Mouse (Mus musculus) heart, adult 2 months (tissue): ENCODE data around the gene Rdh19. TPM values are rescaled to one million over a fixed set of nuclear protein-coding genes. Genes with fewer than 3 reads are reported as not detected.
"Not testable (repeated sequence)": the region's sequence is repeated elsewhere in the genome, so short reads cannot be mapped to it uniquely, and the experiment has no call there.

Experiments
- DNase-seq, 2 experiments: peaks; one replicate each; pipeline ENCODE4 v3.0.0; 2021
- H3K27ac ChIP-seq: fragments of 200-600 bp; 2 replicates; pipeline ENCODE4 v1.8.1; 2022
- H3K27me3 ChIP-seq: fragments of 200-500 bp; 2 replicates; pipeline ENCODE4 v1.6.1; 2012; ENCODE audit warnings: mild to moderate bottlenecking, low read length, inconsistent platforms, mixed read lengths; ENCODE audit not compliant: control insufficient read depth, insufficient read depth
- H3K36me3 ChIP-seq: fragments of 200-500 bp; 2 replicates; pipeline ENCODE4 v1.6.1; 2012; ENCODE audit warnings: low read length, inconsistent platforms; ENCODE audit not compliant: control insufficient read depth, insufficient read depth
- H3K4me1 ChIP-seq: fragments of 200-500 bp; 2 replicates; pipeline ENCODE4 v1.6.1; 2011; ENCODE audit warnings: low read length; ENCODE audit not compliant: control insufficient read depth, insufficient read depth
- H3K4me3 ChIP-seq: fragments of 200-600 bp; 2 replicates; pipeline ENCODE4 v1.8.1; 2022
- H3K79me2 ChIP-seq: fragments of 200-500 bp; replicated peaks from 2 replicates; pipeline ENCODE4 v1.6.1; 2012; ENCODE audit warnings: mild to moderate bottlenecking, inconsistent platforms, low read length, moderate library complexity, mixed read lengths; ENCODE audit not compliant: control insufficient read depth, insufficient read depth
- H3K9ac ChIP-seq: fragments of 200-500 bp; 2 replicates; pipeline ENCODE4 v1.6.1; 2012; ENCODE audit warnings: low read depth, mild to moderate bottlenecking, control low read depth, inconsistent platforms, low read length, mixed read lengths
- CTCF ChIP-seq: fragments of 200-600 bp; IDR thresholded peaks from 2 replicates; pipeline ENCODE4 v1.8.1; 2022; ENCODE audit warnings: antibody characterized with exemption, mild to moderate bottlenecking, moderate library complexity
- EP300 ChIP-seq: fragments of 200-500 bp; IDR thresholded peaks from 2 replicates; pipeline ENCODE4 v1.6.1; 2011; ENCODE audit warnings: low read depth, low read length, control low read depth; ENCODE audit not compliant: insufficient read depth
- POLR2A ChIP-seq: fragments of 200-500 bp; IDR thresholded peaks from 2 replicates; pipeline ENCODE4 v1.6.1; 2011; ENCODE audit warnings: mild to moderate bottlenecking, low read depth, low read length, control low read depth; ENCODE audit not compliant: insufficient read depth
- WGBS: fragments of 180-500 bp; shearing (Covaris S2); methylation state at CpG from one replicate; pipeline ENCODE4 v1.1.7; 2018; 5-methylcytosine and 5-hydroxymethylcytosine counted together
- intact Hi-C: fragments of 180-260 bp; cut with DNase I; formaldehyde crosslinking; loops from one replicate; pipeline ENCODE4 v1.15.1; 2025
- long read RNA-seq: library from polyadenylated mRNA; stranded (forward); transcript quantifications from one replicate; pipeline ENCODE4 v2.0.0, GENCODE M21; 2021
- polyA plus RNA-seq: library from polyadenylated mRNA; depleted of rRNA; stranded (reverse); fragments of >200 nt; gene quantifications from 2 replicates; pipeline ENCODE4 v1.2.3, GENCODE M21; 2012; rRNA removed
- total RNA-seq, 2 experiments: library from RNA; stranded (reverse); gene quantifications; 2 replicates each; pipeline ENCODE4 v1.2.3; 2021

The Rdh19 gene
- total RNA-seq (not detected), polyA plus RNA-seq (not detected in 2 replicates)
- long read RNA-seq: 0 reads

GRCm38 (mm10) chr10:127849628-127850027, at the start of gene Rdh19:
Rdh19 (plus strand) TSS chr10:127849928.
- H3K9ac ChIP-seq: no peak within 1 kb of the TSS
- H3K79me2 ChIP-seq: no peaks in the 10 kb centered on the region
- WGBS: 75% methylated on average over 1 of the region's 1 CpGs
- H3K27me3 ChIP-seq: no peaks in the 10 kb centered on the region
- H3K36me3 ChIP-seq: no peaks in the 10 kb centered on the region
- no peaks in the 10 kb centered on the region for H3K4me1 ChIP-seq
- DNase-seq: no peak
- no peak for TF ChIP-seq POLR2A
- TF ChIP-seq CTCF: no peak
- TF ChIP-seq EP300: no peak
- intact Hi-C loops: no loop called here
- H3K27ac ChIP-seq: no peak within 1 kb of the TSS
- no peak within 1 kb of the TSS for H3K4me3 ChIP-seq

GRCm38 (mm10) chr10:127800891-127801290, 48.8 kb upstream of the Rdh19 start, which contains the start of gene Rdh16:
Rdh16 (plus strand) TSS chr10:127801152.
- intact Hi-C loops: no loop called here
- H3K4me1 ChIP-seq: no peaks in the 10 kb centered on the region
- H3K79me2 ChIP-seq: no peaks in the 10 kb centered on the region
- H3K4me3 ChIP-seq: no peak within 1 kb of the TSS
- no peak for DNase-seq
- H3K27me3 ChIP-seq: no peaks in the 10 kb centered on the region
- no peaks in the 10 kb centered on the region for H3K36me3 ChIP-seq
- WGBS: 74% methylated on average over 6 of the region's 6 CpGs
- no peak within 1 kb of the TSS for H3K27ac ChIP-seq
- TF ChIP-seq POLR2A (no peak), CTCF (no peak), EP300 (no peak)
- no peak within 1 kb of the TSS for H3K9ac ChIP-seq

GRCm38 (mm10) chr10:127801612-127802011, 48.1 kb upstream of the Rdh19 start:
- H3K4me1 ChIP-seq: no peaks in the 10 kb centered on the region
- no peaks in the 10 kb centered on the region for H3K79me2 ChIP-seq
- 87% methylated on average over 2 of the region's 2 CpGs for WGBS
- no peak for DNase-seq
- no peaks in the 10 kb centered on the region for H3K36me3 ChIP-seq
- no peak overlapping the region for H3K9ac ChIP-seq
- intact Hi-C loops: no loop called here
- no peaks in the 10 kb centered on the region for H3K27me3 ChIP-seq
- no peak overlapping the region for H3K4me3 ChIP-seq
- TF ChIP-seq CTCF (no peak), POLR2A (no peak), EP300 (no peak)
- no peak overlapping the region for H3K27ac ChIP-seq

- TF ChIP-seq EP300 (no peak), CTCF (no peak), POLR2A (no peak)
These were observed 47.5 kb upstream of the Rdh19 start for GRCm38 (mm10) chr10:127802236-127802635.

GRCm38 (mm10) chr10:127804416-127804815, 45.3 kb upstream of the Rdh19 start:
- Histone ChIP-seq H3K9ac (no peak overlapping the region), H3K27me3 (no peaks in the 10 kb centered on the region), H3K36me3 (no peaks in the 10 kb centered on the region), H3K27ac (no peak overlapping the region), H3K4me3 (no peak overlapping the region), H3K79me2 (no peaks in the 10 kb centered on the region), H3K4me1 (no peaks in the 10 kb centered on the region)
- WGBS: 52% methylated on average over 7 of the region's 7 CpGs
- no peak for DNase-seq
- TF ChIP-seq POLR2A: no peak
- no peak for TF ChIP-seq EP300
- no peak for TF ChIP-seq CTCF
- intact Hi-C loops: no loop called here

More at GRCm38 (mm10) chr10:127802236-127802635, 47.5 kb upstream of the Rdh19 start:
- no peak for DNase-seq
- 60% methylated on average over 5 of the region's 5 CpGs for whole genome bisulfite sequencing
- Histone ChIP-seq H3K4me1 (no peaks in the 10 kb centered on the region), H3K36me3 (no peaks in the 10 kb centered on the region), H3K79me2 (no peaks in the 10 kb centered on the region), H3K4me3 (no peak overlapping the region), H3K27me3 (no peaks in the 10 kb centered on the region), H3K27ac (no peak overlapping the region), H3K9ac (no peak overlapping the region)
- intact Hi-C loops: no loop called here

- Histone ChIP-seq H3K27ac (no peak overlapping the region), H3K4me3 (no peak overlapping the region), H3K36me3 (no peaks in the 10 kb centered on the region), H3K79me2 (no peaks in the 10 kb centered on the region), H3K9ac (no peak overlapping the region), H3K4me1 (no peaks in the 10 kb centered on the region), H3K27me3 (no peaks in the 10 kb centered on the region)
- TF ChIP-seq POLR2A: no peak
- no peak for TF ChIP-seq CTCF
- no peak for TF ChIP-seq EP300
- intact Hi-C loops: no loop called here
- DNase-seq: no peak
These were observed 33.8 kb upstream of the Rdh19 start for GRCm38 (mm10) chr10:127815888-127816287.

GRCm38 (mm10) chr10:127817268-127817910, 32.3 kb upstream of the Rdh19 start:
- intact Hi-C loops, H3K4me3 ChIP-seq, DNase-seq, H3K4me1 ChIP-seq, H3K36me3 ChIP-seq, H3K9ac ChIP-seq, H3K27me3 ChIP-seq, H3K79me2 ChIP-seq, H3K27ac ChIP-seq: not testable (repeated sequence)
- 72% methylated on average over 4 of the region's 4 CpGs for WGBS

GRCm38 (mm10) chr10:127821806-127822205, 27.9 kb upstream of the Rdh19 start:
- H3K27ac ChIP-seq, DNase-seq, H3K27me3 ChIP-seq, H3K36me3 ChIP-seq, H3K79me2 ChIP-seq, H3K4me3 ChIP-seq, H3K9ac ChIP-seq, H3K4me1 ChIP-seq, intact Hi-C loops: not testable (repeated sequence)
- WGBS: 86% methylated on average over 2 of the region's 2 CpGs
